Mouse (Mus musculus) E14TG2a.4 (cell line): ENCODE data around the gene Psme3.

Source experiments
- CTCF ChIP-seq: conservative IDR thresholded peaks from 2 replicates; pipeline ENCODE4 v1.5.1; 2014; ENCODE audit warnings: low read length
- NANOG ChIP-seq: IDR thresholded peaks from 2 replicates; pipeline ENCODE4 v1.6.1; 2014; ENCODE audit warnings: borderline replicate concordance, low read length, mixed read lengths
- POU5F1 ChIP-seq: IDR thresholded peaks from 2 replicates; pipeline ENCODE4 v1.6.1; 2014; ENCODE audit warnings: low read length, borderline replicate concordance

DNA sequence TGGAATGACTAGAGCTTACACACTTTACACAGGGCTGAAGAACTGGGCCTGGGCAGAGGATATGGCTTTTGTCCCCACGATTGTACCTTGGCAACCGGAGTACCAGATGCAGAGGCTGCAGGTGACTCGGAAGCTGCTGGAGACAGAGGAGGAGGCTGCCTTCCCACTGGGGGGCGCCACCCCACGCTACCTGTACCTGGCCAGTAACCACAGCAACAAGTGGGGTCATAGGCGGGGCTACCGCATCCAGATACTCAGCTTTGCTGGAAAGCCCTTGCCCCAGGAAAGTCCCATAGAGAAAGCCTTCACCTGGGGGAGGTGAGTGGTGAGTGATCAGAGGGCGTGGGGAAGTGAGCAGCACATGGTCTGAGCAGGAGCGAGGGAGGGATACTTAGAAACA lies 19.7 kb downstream of the Psme3 start:
- TF ChIP-seq CTCF (peak; percentile 37), NANOG (no peak), POU5F1 (no peak)
